Mouse (Mus musculus): Measurements from ENCODE around the gene Prss40.

Prss40 gene

DNA sequence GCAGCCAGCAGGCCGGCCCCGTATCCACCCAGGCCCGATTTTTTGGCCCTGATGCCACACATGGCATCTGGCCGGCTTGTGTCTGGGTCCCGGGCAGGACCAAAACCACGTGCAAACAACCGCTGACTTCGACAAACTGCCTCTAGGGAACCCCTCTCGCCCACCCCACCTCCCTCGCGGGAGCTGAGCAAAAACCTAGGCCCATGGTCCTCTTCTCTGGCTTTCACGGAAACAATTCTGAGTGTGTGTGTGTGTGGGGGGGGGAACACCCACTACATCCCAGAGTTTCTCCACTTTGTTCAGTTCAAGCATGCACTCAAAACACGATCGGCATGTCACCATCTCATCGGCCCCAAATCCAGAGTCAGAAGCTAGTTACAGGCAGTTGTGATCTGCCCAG is at the start of gene Prss40:
Gene Prss40 (minus strand): TSS at position 101 of the 400 bp plus-strand sequence.
- DNase-seq (ENCODE audit: low spot score): no peak

DNA sequence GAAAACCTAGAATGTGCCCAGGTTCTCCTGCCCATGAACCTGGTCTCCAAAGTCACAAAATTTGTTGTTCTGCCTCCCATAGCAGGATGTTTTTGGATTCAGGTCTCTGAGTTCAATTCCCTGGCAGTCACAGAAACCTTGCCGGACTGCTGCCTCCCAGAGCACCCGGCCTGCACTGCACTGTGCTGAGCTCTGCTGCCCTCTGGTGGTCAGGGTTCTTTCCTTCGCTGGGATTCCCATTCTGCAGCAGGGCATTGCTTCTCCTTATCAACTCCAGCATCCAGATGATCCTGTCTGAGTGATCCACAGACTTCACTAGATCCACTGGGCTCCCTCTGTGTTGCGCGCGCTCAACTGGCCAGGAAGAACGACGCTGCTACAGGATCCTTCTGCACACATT is 41.6 kb upstream of the Prss40 start:
- DNase-seq (ENCODE audit: low spot score): peak; percentile 82

DNA sequence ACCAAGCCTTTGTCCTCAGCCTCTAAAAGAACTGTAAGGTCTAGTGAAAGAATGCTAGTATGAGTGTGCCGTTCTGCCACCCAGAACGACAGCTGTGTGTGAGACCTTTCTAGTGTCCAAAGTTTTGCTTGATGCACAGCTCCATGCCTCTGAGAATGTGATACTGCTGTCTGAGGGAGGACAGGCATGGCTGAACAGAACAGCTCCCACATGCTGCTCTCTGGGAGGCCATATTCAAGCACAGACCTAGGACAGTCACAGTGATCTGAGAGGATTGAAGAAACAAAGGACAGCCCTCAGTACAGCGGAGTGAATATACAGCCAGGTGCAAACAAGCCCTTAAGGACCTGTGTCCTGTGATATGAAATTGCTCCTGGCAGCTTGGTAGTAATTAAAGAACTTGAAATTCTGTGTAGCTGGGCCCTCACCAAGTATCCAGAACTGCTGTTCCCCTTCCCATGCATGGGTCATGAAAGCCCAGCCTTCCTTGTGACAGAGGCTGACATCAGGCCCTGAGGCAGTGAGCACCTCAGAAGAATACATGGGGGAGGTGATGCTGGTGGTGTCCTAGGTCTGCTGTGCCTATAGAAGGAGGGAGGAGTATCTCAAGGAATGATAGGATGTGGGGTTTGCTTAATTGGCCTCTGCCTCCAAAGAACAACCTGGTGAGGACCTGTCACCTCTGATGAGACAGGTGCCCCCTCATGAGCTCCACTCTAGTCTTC is 40.7 kb upstream of the Prss40 start:
- no peak for DNase-seq (ENCODE audit: low spot score)

DNA sequence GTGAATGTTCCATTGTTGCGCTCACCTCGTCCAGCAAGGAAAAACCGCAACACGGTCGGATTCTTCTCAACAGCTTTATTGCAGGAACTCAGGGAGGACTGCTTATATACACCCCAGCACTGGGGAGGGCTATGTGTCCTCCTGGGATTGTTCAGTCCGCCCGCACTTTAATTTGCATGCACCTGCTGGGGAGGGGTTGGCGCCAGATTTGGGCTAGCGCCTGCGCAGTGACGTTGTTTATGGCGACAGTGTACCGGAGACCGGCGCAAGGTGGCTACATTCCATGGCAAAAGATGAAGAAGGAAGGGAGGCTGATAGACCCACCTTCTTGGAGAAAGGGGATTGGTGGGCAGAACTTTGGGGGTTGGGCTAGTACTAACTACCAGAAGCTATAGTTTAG is 39.3 kb upstream of the Prss40 start:
- no peak for DNase-seq (ENCODE audit: low spot score)

- no peak for DNase-seq (ENCODE audit: low spot score)
Measured at GRCm38 (mm10) chr1:34587298-34588096, 26.8 kb upstream of the Prss40 start.

GRCm38 (mm10) chr1:34584736-34585135 is 24.0 kb upstream of the Prss40 start:
- no peak for DNase-seq (ENCODE audit: low spot score)

DNA sequence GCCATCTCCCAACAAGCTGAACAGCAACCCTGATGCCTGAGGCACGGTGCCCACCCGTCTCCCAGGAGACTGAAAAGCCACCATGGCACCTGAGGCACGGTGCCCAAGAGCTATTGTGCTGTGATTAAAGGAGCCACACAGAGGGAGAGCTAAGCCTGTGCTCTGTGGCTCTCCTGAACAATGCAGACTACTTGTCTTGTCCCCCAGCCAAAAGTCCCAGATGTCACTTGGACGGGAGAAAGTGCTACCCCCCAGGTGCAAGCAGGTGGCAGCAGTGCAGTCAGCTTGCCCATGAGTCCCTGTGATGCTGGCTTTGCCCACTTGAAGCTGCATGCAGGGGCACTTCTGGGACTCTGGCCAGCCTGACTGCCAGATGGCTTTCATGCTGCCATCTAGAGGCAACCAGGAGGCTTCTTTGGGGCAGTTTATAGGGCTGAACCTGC is 23.1 kb upstream of the Prss40 start:
- DNase-seq (ENCODE audit: low spot score): no peak

GRCm38 (mm10) chr1:34582218-34582617 is 21.5 kb upstream of the Prss40 start:
- DNase-seq (ENCODE audit: low spot score): no peak

- no peak for DNase-seq (ENCODE audit: low spot score)
Measured at GRCm38 (mm10) chr1:34579782-34580356, 19.1 kb upstream of the Prss40 start.

DNA sequence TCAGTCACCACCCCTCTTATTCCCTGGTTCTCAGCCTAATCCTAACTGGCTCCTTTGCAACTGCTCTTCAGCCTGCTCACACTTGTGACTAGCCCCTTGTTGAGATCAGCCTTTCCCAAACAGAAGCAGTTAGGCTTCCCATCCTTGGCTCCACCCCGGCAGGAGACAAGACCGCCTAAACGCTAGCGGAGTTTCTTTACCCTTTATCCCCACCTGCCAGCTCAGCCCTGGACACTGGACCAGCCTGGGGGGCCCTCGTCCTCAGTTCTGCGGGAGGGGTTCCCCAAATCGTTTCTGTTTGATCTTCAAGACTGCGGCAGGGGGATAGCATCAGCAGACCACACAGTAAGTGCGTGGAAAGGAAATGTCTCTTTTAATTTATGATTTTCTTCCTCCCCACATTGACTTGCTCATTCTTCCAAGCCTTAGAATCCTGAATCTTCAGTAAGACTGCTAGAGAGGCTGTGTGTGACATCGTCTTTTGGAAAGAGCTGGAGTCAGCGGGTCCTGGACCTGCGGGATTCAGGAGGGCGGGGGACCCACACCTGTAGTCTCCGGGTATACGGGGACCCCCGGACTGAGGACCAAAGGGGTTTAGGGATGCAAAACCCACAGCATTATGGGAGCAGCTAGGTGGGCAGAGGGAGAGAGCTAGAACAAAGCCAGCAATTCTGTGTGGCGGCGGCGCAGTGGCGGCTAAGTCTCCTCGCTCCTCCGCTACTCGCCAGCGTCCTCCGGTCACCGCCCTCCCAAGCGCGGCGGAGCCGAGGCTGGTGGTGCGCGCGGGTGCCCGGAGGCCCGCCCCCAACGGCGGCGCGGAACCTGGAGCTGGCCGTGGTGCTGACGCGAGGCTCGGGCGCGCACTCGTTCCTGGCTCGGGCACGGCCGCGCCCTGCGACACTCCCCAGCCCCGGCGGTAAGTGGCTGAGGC is 18.4 kb upstream of the Prss40 start, which contains the start of gene Amer3:
Gene Amer3 (plus strand): TSS at position 807 of the 931 bp plus-strand sequence.
- DNase-seq (ENCODE audit: low spot score): no peak

- no peak for DNase-seq (ENCODE audit: low spot score)
Measured at GRCm38 (mm10) chr1:34573221-34573620, 12.5 kb upstream of the Prss40 start.

DNA sequence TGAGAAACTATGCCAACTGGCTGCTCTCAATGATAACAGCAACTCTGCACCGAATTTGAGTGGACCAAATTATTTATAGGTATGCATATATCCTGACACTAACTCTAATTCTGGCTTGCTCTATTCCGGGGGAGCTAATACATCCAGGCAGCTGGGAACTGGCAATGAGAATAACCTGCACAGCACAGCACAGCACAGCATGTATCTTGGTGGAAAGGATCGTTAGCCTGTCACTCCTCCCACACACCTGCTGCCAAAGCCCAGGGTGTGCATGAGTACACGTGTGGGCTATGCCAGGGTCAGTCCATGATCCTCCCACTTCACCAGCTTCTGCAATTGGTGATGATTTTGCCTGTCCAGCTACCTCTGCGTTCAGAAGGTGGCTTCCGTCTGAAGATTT is 10.7 kb upstream of the Prss40 start:
- DNase-seq (ENCODE audit: low spot score): no peak

DNA sequence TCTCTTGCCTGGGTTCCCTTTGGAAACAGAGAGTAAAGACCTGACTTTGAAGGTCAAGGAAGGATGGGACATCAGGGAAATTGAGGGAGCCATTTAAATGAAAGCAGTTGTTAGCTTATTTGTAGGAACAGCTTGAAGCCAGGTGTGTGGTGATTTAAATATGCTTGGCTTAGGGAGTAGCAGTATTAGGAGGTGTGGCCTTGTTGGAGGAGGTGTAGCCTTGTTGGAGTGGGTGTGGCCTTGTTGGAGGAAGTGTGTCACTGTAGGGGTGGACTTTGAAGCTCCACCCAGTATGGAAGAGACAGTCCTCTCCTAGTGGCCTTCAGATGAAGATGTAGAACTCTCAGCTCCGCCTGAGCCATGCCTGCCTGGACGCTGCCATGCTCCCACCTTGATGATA is 9.1 kb upstream of the Prss40 start:
- no peak for DNase-seq (ENCODE audit: low spot score)

DNA sequence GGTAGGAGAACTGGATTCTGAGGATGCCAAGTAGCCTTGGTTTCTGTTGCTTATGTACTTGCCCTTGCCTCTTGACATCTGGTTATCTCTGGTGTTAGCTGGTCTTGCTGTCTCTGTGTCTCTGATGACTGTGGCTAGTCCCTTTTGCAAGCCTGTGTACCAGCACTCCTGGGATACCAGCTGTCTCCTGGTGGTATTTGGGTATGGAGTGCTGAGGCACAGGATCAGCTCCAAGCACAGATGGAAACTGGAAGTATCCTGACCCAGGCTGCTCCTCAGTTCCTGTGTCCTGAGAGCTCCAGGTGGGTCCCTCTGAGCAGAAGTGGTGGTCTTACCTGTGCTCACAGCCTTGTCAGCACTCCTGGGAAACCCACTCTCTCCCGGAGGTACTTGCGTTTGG is 7.4 kb upstream of the Prss40 start:
- no peak for DNase-seq (ENCODE audit: low spot score)

- DNase-seq (ENCODE audit: low spot score): no peak
Measured at GRCm38 (mm10) chr1:34564383-34565045, 3.8 kb upstream of the Prss40 start.

DNA sequence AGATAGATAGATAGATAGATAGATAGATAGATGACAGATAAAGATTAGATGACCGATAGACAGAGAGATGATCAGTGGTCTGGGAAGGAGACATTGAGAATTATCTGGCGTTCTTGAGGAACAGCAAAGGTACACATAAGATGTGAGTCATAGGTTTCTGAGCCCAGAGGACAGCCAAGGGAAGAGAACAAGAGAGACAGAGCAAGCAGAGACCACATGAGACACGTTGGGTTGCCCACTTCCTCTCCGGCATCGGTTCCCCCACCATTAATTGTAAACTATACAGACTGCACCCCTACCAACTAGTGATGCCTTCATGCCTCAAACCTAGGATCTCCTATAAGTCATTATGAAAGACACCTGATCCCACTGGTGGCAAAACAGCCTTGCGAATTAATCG is 6.5 kb downstream of the Prss40 start:
- no peak for DNase-seq (ENCODE audit: low spot score)

DNA sequence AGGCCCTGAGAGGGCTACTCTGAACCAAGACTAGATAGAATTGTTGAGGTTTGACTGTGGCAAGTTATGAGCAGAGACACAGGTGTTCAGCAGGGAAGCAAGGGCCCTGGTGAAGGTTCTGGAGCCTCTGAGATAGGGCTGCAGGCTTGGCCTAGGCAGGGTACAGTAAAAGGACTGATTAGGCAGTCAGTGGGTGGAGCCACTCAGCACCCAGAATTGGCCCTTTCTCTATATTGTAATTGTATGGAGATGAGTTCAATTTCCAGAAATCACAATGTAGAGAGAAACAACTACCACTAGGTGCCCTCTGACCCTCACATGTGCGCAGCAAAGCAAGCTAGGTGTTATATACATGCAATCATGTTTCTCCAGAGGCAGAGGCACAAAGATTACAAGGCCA is 7.1 kb downstream of the Prss40 start:
- DNase-seq (ENCODE audit: low spot score): no peak

GRCm38 (mm10) chr1:34547074-34547473 is 13.7 kb downstream of the Prss40 start:
- no peak for DNase-seq (ENCODE audit: low spot score)

DNA sequence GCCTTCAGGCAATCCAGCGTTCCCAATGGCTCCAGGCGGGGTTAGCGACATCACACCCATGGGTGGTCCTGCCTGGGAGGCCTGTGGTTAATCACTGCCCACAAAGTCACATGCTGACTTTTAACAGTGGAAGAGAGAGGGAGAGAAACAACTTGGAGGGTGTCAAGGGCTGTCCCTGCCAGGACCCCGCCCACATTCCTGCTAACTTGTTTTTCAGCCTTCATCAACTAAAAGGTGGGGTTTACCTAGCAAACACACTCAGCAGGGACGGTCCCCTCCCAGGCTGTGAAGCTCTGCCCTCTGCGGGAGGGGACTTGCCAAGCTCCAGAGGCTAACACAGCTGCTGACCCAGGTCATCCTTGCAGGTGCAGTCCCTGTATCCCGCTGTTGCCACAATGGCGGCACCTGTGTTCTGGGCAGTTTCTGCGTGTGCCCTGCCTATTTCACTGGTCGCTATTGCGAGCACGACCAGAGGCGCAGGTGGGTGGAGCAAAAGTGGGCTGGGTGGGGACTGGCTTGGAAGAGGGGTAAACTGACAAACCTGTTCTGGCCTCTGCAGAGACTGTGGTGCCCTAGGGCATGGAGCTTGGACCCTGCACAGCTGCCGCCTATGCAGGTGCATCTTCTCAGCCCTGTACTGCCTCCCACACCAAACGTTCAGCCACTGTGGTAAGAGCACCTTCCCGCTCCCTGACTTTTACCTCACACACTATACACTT is 23.8 kb downstream of the Prss40 start:
- no peak for DNase-seq (ENCODE audit: low spot score)

DNA sequence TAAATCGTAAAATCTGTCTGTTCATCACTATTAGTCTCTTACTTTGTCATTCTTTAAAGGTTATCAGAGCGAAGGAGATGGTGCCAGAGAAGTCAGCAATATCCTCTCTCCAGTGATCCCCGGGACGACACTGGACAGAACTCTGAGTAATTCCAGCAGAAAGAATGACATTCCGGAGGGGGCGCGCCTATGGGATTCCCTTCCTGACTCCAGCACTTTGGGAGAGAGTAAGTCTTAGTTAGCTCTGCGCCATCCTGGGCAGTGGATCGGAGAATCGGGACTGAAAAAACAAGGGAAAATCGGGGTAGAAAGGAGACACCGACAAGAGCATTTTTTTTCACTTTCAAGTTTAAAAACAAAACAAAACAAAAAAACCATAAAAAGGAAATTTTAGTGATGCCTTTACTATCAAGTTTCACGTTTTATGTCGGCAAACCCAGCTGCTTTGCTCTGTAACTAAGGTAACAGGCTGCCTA is 24.4 kb downstream of the Prss40 start:
- no peak for DNase-seq (ENCODE audit: low spot score)
